Mouse (Mus musculus): ENCODE results near the gene Acss2.

DNA sequence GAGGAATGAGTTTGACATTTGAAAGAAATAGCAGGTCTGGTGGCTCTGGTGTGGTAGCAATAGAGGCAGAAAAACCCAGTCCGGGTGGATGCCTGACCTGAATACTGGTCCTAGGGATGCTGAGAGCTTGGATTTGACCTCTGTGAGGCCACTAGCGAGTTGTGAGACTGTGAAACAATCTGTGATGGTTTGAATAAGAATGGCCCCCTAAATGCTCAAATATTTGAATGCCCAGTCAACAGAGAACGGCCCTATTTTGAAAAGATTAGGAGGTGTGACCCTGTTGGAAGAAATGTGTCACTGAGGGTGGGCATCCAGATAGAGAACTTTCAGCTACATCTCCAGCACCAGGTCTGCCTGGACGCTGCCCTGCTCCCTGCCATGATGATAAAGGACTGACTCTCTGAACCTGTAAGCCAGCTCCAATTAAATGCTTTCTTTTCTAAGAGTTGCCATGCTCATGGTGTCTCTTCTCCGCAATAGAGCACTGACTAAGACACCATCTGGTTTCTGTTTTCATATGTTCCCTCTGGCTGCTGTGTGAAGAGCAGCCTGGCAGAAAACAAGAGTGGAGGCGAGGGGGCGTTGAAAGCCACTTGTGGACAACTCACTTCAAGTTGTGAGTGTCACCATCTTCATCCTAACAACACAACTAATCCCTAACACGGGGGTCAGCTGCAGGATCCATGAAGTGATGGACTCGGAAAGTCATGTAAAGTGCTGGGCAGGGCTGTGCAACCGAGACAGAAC lies 9.9 kb upstream of the Acss2 start:
- TF ChIP-seq POLR2A (IDR thresholded peaks at IDR 0.05; ENCODE audit: borderline replicate concordance, low read depth, low read length) (no peak), CTCF (IDR thresholded peaks at IDR 0.05; ENCODE audit: low read depth, low read length) (no peak)

Measured in bone marrow macrophage, adult 2 months (primary cell).